Mouse (Mus musculus) cerebellum, adult 2 months (tissue): ENCODE measurements around the gene Kif3c.

Source experiments
- CTCF ChIP-seq: fragments of 200-500 bp; IDR thresholded peaks from 2 replicates; pipeline ENCODE4 v1.5.1; 2011; ENCODE audit warnings: low read depth, mild to moderate bottlenecking, control low read depth, low read length, moderate library complexity, borderline replicate concordance; ENCODE audit not compliant: insufficient read depth
- POLR2A ChIP-seq: fragments of 200-500 bp; IDR thresholded peaks from 2 replicates; pipeline ENCODE4 v1.6.1; 2011; ENCODE audit warnings: low read length, control low read depth, borderline replicate concordance; ENCODE audit not compliant: insufficient read depth

GRCm38 (mm10) chr12:3349387-3349786 is 15.5 kb upstream of the Kif3c start:
- no peak for TF ChIP-seq CTCF
- no peak for TF ChIP-seq POLR2A
